In the genomic region with DNA sequence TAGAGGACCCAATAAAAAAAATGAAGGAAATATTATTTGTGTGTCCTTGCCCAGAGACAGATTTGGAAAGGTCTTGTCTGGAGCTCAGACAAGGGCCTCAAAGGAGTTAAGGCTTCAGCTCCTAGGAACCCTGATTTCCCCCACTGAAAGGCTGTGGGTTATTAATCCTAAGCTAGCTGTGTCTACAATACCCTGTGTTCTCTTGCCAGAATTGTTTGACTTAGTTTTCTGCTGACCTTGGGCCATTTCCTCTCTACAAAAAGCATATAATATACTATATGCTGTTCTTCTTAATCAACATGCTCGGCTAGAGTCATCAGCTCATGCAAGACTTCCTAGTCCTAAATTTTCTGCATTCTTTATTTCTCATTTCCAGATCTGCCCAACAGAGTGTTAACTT, we compare ENCODE assay signal across 26 mouse cellular contexts.
"Had no signal": no experiment of that assay in that cellular context is flagged by ENCODE, and none has a peak within 500 bp of the region (broad histone marks: within the 10 kb centered on the region; RNA-seq: fewer than 3 reads in every experiment).

No protein-coding gene starts in this region.

- H3K27me3 ChIP-seq: heart, embryonic 12.5 days; hindbrain, embryonic 12.5 days; intestine, embryonic 15.5 days; limb, embryonic 12.5 days; liver, embryonic 13.5 days had no signal

- H3K27ac ChIP-seq: gastrocnemius, adult 2 months; heart, embryonic 10.5 days; hindbrain, embryonic 10.5 days; hindbrain, embryonic 12.5 days; hindbrain, embryonic 14.5 days; intestine, embryonic 15.5 days; layer of hippocampus, adult 2 months; left cerebral cortex, adult 2 months; limb, embryonic 10.5 days; limb, embryonic 12.5 days; liver, embryonic 13.5 days had no signal

- H3K9me3 ChIP-seq: heart, embryonic 10.5 days; heart, embryonic 12.5 days; hindbrain, embryonic 10.5 days; hindbrain, embryonic 12.5 days; intestine, embryonic 15.5 days; limb, embryonic 10.5 days; limb, embryonic 12.5 days; liver, embryonic 13.5 days had no signal

- H3K36me3 ChIP-seq: heart, embryonic 10.5 days; heart, embryonic 12.5 days; hindbrain, embryonic 10.5 days; hindbrain, embryonic 12.5 days; intestine, embryonic 15.5 days; limb, embryonic 10.5 days; limb, embryonic 12.5 days; liver, embryonic 13.5 days had no signal

- H3K4me1 ChIP-seq: heart, embryonic 10.5 days; heart, embryonic 12.5 days; hindbrain, embryonic 10.5 days; hindbrain, embryonic 12.5 days; intestine, embryonic 15.5 days; limb, embryonic 10.5 days; limb, embryonic 12.5 days; liver, embryonic 13.5 days had no signal

- H3K9ac ChIP-seq: heart, embryonic 12.5 days; hindbrain, embryonic 12.5 days; hindbrain, embryonic 14.5 days; intestine, embryonic 15.5 days; limb, embryonic 12.5 days; liver, embryonic 13.5 days had no signal

- H3K4me3 ChIP-seq: gastrocnemius, adult 2 months; heart, embryonic 10.5 days; heart, embryonic 12.5 days; hindbrain, embryonic 10.5 days; hindbrain, embryonic 12.5 days; intestine, embryonic 15.5 days; layer of hippocampus, adult 2 months; left cerebral cortex, adult 2 months; limb, embryonic 10.5 days; limb, embryonic 12.5 days; liver, embryonic 13.5 days had no signal

- H3K4me2 ChIP-seq: heart, embryonic 12.5 days; hindbrain, embryonic 12.5 days; hindbrain, embryonic 14.5 days; intestine, embryonic 15.5 days; limb, embryonic 12.5 days; liver, embryonic 11.5 days; liver, embryonic 13.5 days had no signal

- DNase-seq: gastrocnemius, adult 2 months; gastrocnemius, postnatal 10 days; gastrocnemius, postnatal 25 days; heart, adult 18-20 months; heart, postnatal 10 days; heart, postnatal 4 days; kidney, adult 18-20 months; kidney, adult 8-10 months; kidney, postnatal 14 days; kidney, postnatal 4 days; liver; liver, embryonic 13.5 days had no signal

- ATAC-seq: hindbrain, embryonic 16.5 days; inflammation-experienced regulatory T-cells, adult 6 months; intestine, embryonic 15.5 days; intestine, postnatal 0 days had no signal
